Mouse (Mus musculus) bone marrow macrophage, adult 2 months (primary cell): ENCODE results near the gene Ube2e2. TPM values are rescaled to one million over a fixed set of nuclear protein-coding genes. Genes with fewer than 3 reads are reported as not detected.
A peak's percentile ranks its signal among the peaks of the same experiment; 100 is the strongest.
"Not testable (repeated sequence)": the region's sequence is repeated elsewhere in the genome, so short reads cannot be mapped to it uniquely, and the experiment has no call there.

Experiments used
- H3K27ac ChIP-seq: 2 replicates; pipeline ENCODE4 v1.5.1; 2012; ENCODE audit warnings: low read depth, low read length; ENCODE audit not compliant: insufficient read depth
- H3K4me1 ChIP-seq: 2 replicates; pipeline ENCODE4 v1.6.1; 2012; ENCODE audit warnings: low read length; ENCODE audit not compliant: control insufficient read depth, insufficient read depth
- H3K4me3 ChIP-seq: 2 replicates; pipeline ENCODE4 v1.5.1; 2012; ENCODE audit warnings: mild to moderate bottlenecking, low read length, moderate library complexity; ENCODE audit not compliant: insufficient read depth
- CTCF ChIP-seq: IDR thresholded peaks from 2 replicates; pipeline ENCODE4 v1.5.1; 2012; ENCODE audit warnings: low read depth, mild to moderate bottlenecking, low read length, moderate library complexity
- POLR2A ChIP-seq: IDR thresholded peaks from 2 replicates; pipeline ENCODE4 v1.6.1; 2012; ENCODE audit warnings: mild to moderate bottlenecking, low read depth, low read length, borderline replicate concordance
- polyA plus RNA-seq: library from polyadenylated mRNA; stranded (reverse); fragments of >200 nt; gene quantifications from 2 replicates; pipeline ENCODE4 v1.2.4, GENCODE M21; 2012; ENCODE audit not compliant: missing spikeins, insufficient read depth, insufficient read length

Ube2e2 gene
- polyA plus RNA-seq, 1 experiment: 12.8 TPM

GRCm38 (mm10) chr14:18754595-18754994, 139.5 kb downstream of the Ube2e2 start:
- no peak for TF ChIP-seq POLR2A
- TF ChIP-seq CTCF: no peak
- Histone ChIP-seq H3K27ac (no peak overlapping the region), H3K4me1 (peaks cover 4% of the 10 kb centered on the region), H3K4me3 (no peak overlapping the region)

- Histone ChIP-seq H3K27ac (no peak overlapping the region), H3K4me3 (no peak overlapping the region), H3K4me1 (peaks cover 4% of the 10 kb centered on the region)
- TF ChIP-seq CTCF (no peak), POLR2A (no peak)
Measured at GRCm38 (mm10) chr14:18754001-18754400, 140.1 kb downstream of the Ube2e2 start.

DNA sequence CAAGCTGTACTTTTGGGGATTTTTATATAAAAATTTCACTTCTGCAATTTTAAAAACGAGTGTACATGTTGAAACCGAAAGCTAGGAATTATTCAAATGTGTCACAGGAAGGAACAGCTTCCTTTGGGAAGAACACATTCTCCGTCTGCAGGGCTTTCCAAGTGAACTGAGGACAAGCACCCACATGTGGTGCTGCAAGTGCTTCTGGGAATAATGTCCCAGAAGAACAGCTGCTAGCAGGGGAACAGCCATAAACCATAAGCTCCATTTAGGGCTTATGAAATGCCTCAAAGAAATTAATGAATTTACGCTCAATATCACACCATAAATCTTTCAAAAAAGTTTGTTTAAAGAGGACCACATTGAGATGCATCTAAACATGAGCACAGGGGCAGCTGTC, 162.9 kb downstream of the Ube2e2 start:
- Histone ChIP-seq H3K4me3 (peak overlapping the region; percentile 45; the same call in 1 of the 2 replicates), H3K27ac (peak overlapping the region; percentile 26), H3K4me1 (peaks cover 7% of the 10 kb centered on the region)
- TF ChIP-seq POLR2A (no peak), CTCF (no peak)

DNA sequence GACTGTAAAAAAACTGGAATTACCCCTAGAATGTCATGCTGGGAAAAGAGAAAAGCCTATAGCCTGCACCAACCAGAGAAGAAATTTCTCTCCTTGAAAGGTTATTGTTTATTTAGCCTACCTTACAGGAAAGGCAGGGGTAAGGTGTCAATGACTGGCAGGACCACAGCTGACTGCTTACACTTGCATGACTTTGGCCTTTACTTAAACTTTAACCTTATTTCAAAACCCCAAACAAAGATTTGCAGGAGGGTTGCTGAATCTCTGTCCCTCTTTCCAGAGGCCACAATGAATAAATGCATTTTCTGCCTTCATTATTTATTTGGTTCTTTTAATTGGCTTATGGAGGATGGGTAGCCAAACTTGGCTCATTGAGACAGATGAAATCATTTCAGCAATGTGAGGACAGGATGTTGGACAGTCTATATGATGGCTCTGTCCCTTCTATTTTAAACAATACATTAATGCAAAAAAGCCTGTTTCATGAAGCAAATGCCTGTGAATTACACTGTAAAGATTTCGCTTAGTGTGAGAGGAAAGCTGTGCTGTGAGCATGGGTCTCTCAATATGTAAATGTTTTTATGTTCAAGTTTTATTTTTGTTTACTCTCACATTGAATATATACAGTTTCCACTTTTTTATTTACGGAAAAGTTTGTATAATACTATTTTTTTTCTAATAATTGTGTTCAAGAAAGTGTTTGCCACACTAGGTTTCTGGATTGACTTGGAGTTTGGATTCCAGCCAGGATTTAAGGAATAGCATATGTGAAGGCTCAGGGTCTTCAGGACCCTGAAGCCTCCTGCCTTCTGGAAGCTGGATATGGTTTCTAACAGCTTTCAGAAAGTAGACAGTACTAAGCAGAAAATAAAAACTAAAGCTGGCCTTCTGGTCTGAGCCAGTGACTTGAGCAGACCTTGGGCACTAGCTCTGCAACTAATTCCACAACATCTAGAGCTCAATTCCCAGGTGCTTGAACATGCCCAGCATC, 173.2 kb downstream of the Ube2e2 start:
- Histone ChIP-seq H3K27ac (no peak overlapping the region), H3K4me3 (no peak overlapping the region), H3K4me1 (0 out of 2 replicates have a peak, but pooled peaks cover 2% of the 10 kb centered on the region)
- TF ChIP-seq POLR2A: no peak
- no peak for TF ChIP-seq CTCF

- TF ChIP-seq CTCF: no peak
- TF ChIP-seq POLR2A: no peak
- H3K4me1 ChIP-seq: 0 out of 2 replicates have a peak, but pooled peaks cover 2% of the 10 kb centered on the region
- H3K27ac ChIP-seq: no peak overlapping the region
- H3K4me3 ChIP-seq: no peak overlapping the region
Measured at GRCm38 (mm10) chr14:18716970-18717369, 177.1 kb downstream of the Ube2e2 start.

GRCm38 (mm10) chr14:18715529-18715928, 178.5 kb downstream of the Ube2e2 start:
- Histone ChIP-seq H3K4me1 (0 out of 2 replicates have a peak, but pooled peaks cover 2% of the 10 kb centered on the region), H3K27ac (no peak overlapping the region), H3K4me3 (no peak overlapping the region)
- TF ChIP-seq POLR2A (no peak), CTCF (no peak)

- no peak for TF ChIP-seq POLR2A
- TF ChIP-seq CTCF: no peak
- no peak overlapping the region for H3K4me3 ChIP-seq
- H3K4me1 ChIP-seq: no peaks in the 10 kb centered on the region
- H3K27ac ChIP-seq: no peak overlapping the region
Measured at GRCm38 (mm10) chr14:18697662-18698225, 196.3 kb downstream of the Ube2e2 start.

- not testable (repeated sequence) for H3K4me3 ChIP-seq, H3K27ac ChIP-seq, H3K4me1 ChIP-seq
Measured at GRCm38 (mm10) chr14:18696418-18696817, 197.6 kb downstream of the Ube2e2 start.

GRCm38 (mm10) chr14:18678121-18678836, 215.8 kb downstream of the Ube2e2 start:
- no peak overlapping the region for H3K4me3 ChIP-seq
- peaks cover 6% of the 10 kb centered on the region for H3K4me1 ChIP-seq
- no peak for TF ChIP-seq POLR2A
- no peak for TF ChIP-seq CTCF
- H3K27ac ChIP-seq: no peak overlapping the region

DNA sequence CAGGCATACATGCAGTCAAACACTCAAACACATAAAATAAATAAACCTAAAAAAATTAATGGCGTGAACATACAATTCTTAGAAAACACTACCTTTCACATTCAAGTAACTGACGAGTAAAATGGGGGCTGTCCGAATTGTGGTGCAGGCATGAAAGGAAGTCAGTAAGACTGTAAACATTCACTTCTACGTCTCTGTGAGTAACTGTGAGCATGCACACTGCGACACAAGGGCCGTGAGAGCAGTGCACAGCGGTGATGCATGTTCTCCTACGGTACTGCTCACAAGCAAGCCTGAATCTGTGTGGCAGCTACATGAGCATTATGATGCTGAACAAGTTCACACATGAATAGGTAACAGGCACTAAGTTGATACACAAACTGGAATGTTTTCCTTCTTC, 223.4 kb downstream of the Ube2e2 start:
- H3K27ac ChIP-seq: no peak overlapping the region
- TF ChIP-seq POLR2A: no peak
- no peak for TF ChIP-seq CTCF

More for the DNA sequence above, 223.4 kb downstream of the Ube2e2 start:
- Histone ChIP-seq H3K4me1 (no peaks in the 10 kb centered on the region; the same call in 1 of the 2 replicates), H3K4me3 (no peak overlapping the region)
